Mouse (Mus musculus) limb, embryonic 14.5 days (tissue): ENCODE results near the gene Plcl2. TPM values are rescaled to one million over a fixed set of nuclear protein-coding genes. Genes with fewer than 3 reads are reported as not detected.

ENCODE experiments used
- ATAC-seq: fragments of 200-750 bp; cut with Nextera tagmentation; 2 replicates; pipeline ENCODE4 v1.8.0; 2017; ENCODE audit warnings: low read depth, moderate number of reproducible peaks, moderate TSS enrichment; ENCODE audit not compliant: low FRiP score
- DNase-seq: peaks from one replicate; pipeline ENCODE4 v3.0.0-alpha.2; 2015; ENCODE audit warnings: low spot score
- H3K27ac ChIP-seq: fragments of 300-500 bp; sonication (generic); replicated peaks from 2 replicates; pipeline ENCODE4 v1.5.1; 2014; ENCODE audit warnings: low read depth, mild to moderate bottlenecking, low read length, moderate library complexity, mixed read lengths
- H3K27me3 ChIP-seq: fragments of 300-500 bp; sonication (generic); 2 replicates; pipeline ENCODE4 v1.6.1; 2014; ENCODE audit warnings: low read length, mixed read lengths; ENCODE audit not compliant: control insufficient read depth, insufficient read depth
- H3K36me3 ChIP-seq: fragments of 300-500 bp; sonication (generic); 2 replicates; pipeline ENCODE4 v1.6.1; 2014; ENCODE audit warnings: mild to moderate bottlenecking, low read length, moderate library complexity, mixed read lengths; ENCODE audit not compliant: control insufficient read depth, insufficient read depth
- H3K4me1 ChIP-seq: fragments of 300-500 bp; sonication (generic); 2 replicates; pipeline ENCODE4 v1.6.1; 2014; ENCODE audit warnings: antibody characterized with exemption, low read length, mixed read lengths; ENCODE audit not compliant: control insufficient read depth, insufficient read depth
- H3K4me2 ChIP-seq: fragments of 300-500 bp; sonication (generic); replicated peaks from 2 replicates; pipeline ENCODE4 v1.6.1; 2014; ENCODE audit warnings: low read depth, mild to moderate bottlenecking, low read length, moderate library complexity; ENCODE audit not compliant: severe bottlenecking
- H3K4me3 ChIP-seq: fragments of 300-500 bp; sonication (generic); replicated peaks from 2 replicates; pipeline ENCODE4 v1.5.1; 2014; ENCODE audit warnings: low read length
- H3K9ac ChIP-seq: fragments of 300-500 bp; sonication (generic); 2 replicates; pipeline ENCODE4 v1.6.1; 2014; ENCODE audit warnings: mild to moderate bottlenecking, low read depth, low read length, moderate library complexity; ENCODE audit not compliant: severe bottlenecking
- H3K9me3 ChIP-seq: fragments of 300-500 bp; sonication (generic); 2 replicates; pipeline ENCODE4 v1.6.1; 2016; ENCODE audit warnings: low read length; ENCODE audit not compliant: control insufficient read depth
- POLR2A ChIP-seq: fragments of 200-500 bp; IDR thresholded peaks from 2 replicates; pipeline ENCODE4 v1.8.0; 2012; ENCODE audit warnings: inconsistent platforms, mild to moderate bottlenecking, moderate library complexity, borderline replicate concordance; ENCODE audit not compliant: insufficient read depth, insufficient read length; ENCODE audit errors: extremely low read depth
- WGBS: fragments of 180-500 bp; shearing (Covaris S2); extraction: QIAGEN DNeasy Blood & Tissue Kit; methylation state at CpG from one replicate; pipeline ENCODE4 v1.1.7; 2014; 5-methylcytosine and 5-hydroxymethylcytosine counted together
- polyA plus RNA-seq, 2 experiments: library from polyadenylated mRNA; depleted of rRNA in 1 of 2; stranded (reverse) in 1 of 2; unstranded in 1 of 2; fragments of >200 nt; fragmentation: Nextera tagmentation in 1 of 2; extraction: Ambion mirVana in 1 of 2; gene quantifications; 2 replicates each; pipeline versions ENCODE4 v1.2.1 to v1.2.3; 2012 to 2014

Plcl2 gene
- polyA plus RNA-seq, 2 experiments: 4.9 to 6.7 TPM

GRCm38 (mm10) chr17:50609908-50610307 lies 100.7 kb downstream of the Plcl2 start:
- Histone ChIP-seq H3K9ac (no peak overlapping the region), H3K4me2 (no peak overlapping the region), H3K9me3 (peaks cover 4% of the 10 kb centered on the region; the same call in 1 of the 2 replicates), H3K4me3 (no peak overlapping the region), H3K27me3 (no peaks in the 10 kb centered on the region), H3K27ac (no peak overlapping the region), H3K4me1 (no peaks in the 10 kb centered on the region), H3K36me3 (peaks cover 12% of the 10 kb centered on the region; the same call in 1 of the 2 replicates)
- DNase-seq: no peak
- 87% methylated on average over 4 of the region's 4 CpGs for WGBS
- no peak for ATAC-seq
- no peak for TF ChIP-seq POLR2A

DNA sequence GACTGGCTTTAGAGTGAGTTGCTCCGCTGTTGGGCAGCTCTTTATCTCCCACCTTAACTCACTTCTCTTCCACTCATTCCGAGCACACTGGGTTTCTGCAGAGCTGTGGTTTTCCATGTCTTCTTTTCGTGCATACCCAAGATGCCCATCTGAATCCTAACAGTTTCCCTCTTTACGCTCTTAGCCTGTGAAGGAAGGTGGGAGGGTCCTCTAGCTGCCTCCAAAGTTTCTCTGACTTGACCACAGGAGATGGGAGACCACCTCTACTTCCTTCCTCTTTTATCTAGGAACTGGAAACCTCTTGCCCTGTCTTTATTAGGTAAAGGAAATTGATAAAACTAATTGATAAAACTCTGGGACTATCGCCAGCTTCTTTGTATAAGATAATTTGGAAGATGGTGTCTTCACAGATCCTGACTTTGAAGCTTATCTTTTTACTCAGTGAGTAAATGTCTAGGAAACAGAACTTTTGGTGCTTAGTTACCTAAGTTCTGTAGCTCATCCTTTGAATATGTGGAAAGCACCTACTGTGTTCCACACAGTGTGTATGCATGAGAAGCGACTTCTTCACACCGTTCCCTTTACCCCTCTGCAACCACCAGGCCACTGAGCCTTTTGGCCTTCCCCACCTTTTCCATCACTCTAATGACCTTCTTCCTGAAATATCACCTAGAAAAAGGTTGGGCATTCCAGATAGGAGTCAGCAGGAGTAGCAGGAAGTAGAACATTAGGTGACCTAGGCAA lies 111.8 kb downstream of the Plcl2 start:
- DNase-seq (no peak), ATAC-seq (no peak)
- Histone ChIP-seq H3K9me3 (no peaks in the 10 kb centered on the region), H3K4me1 (no peaks in the 10 kb centered on the region), H3K4me2 (no peak overlapping the region), H3K27ac (no peak overlapping the region), H3K9ac (no peak overlapping the region), H3K27me3 (no peaks in the 10 kb centered on the region), H3K4me3 (no peak overlapping the region), H3K36me3 (no peaks in the 10 kb centered on the region)
- no peak for TF ChIP-seq POLR2A
- 92% methylated on average over 7 of the region's 7 CpGs for WGBS

- 71% methylated on average over 3 of the region's 3 CpGs for WGBS
- H3K9ac ChIP-seq: no peak overlapping the region
- TF ChIP-seq POLR2A: no peak
- H3K4me2 ChIP-seq: no peak overlapping the region
- DNase-seq: no peak
- H3K27ac ChIP-seq: no peak overlapping the region
- no peak overlapping the region for H3K4me3 ChIP-seq
- no peak for ATAC-seq
- H3K27me3 ChIP-seq: no peaks in the 10 kb centered on the region
- H3K36me3 ChIP-seq: no peaks in the 10 kb centered on the region
- no peaks in the 10 kb centered on the region for H3K4me1 ChIP-seq
- H3K9me3 ChIP-seq: no peaks in the 10 kb centered on the region
These were observed 112.8 kb downstream of the Plcl2 start for GRCm38 (mm10) chr17:50621996-50622395.

DNA sequence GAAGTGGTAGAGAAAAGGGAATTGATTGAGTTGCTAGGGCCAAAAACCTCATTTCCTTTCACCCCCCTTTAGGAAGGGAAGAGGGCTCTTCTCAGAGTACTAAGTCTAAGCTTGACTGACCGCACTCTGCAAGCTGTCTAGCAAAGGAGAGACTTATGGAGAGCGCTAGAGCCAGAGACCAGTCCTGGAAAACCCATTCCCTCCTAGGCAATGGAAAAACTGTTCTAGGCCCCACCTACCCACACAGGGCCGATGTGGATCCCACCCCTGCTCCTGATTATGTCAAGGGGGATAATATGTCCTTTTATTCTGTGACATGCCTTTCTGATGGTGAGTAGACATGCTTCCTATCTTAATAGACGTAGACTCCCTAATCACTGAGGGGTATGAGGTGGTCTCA lies 116.4 kb downstream of the Plcl2 start:
- ATAC-seq: no peak
- no peaks in the 10 kb centered on the region for H3K4me1 ChIP-seq
- no peaks in the 10 kb centered on the region for H3K27me3 ChIP-seq
- H3K4me2 ChIP-seq: no peak overlapping the region
- H3K9ac ChIP-seq: no peak overlapping the region
- H3K4me3 ChIP-seq: no peak overlapping the region
- no peaks in the 10 kb centered on the region for H3K36me3 ChIP-seq
- DNase-seq: no peak
- 83% methylated on average over 4 of the region's 4 CpGs for WGBS
- H3K27ac ChIP-seq: no peak overlapping the region
- no peaks in the 10 kb centered on the region for H3K9me3 ChIP-seq
- TF ChIP-seq POLR2A: no peak

DNA sequence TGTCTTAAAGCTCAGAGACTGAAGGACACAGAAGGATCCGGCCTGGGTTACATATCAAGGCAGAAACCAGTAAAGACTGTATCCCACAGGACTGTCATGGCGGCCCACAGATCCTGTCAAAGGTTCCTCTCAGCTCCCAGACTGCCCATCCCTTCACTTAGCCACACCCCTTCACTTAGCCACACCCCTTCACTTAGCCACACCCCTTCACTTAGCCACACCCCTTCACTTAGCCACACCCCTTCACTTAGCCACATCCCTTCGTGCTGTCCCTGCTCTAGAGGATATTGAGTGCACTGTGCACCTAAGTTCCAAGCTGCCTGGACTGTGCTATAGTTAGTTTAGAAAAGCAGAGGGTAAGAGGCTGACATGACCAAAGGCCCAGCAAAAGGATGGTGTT lies 118.5 kb downstream of the Plcl2 start:
- Histone ChIP-seq H3K9me3 (no peaks in the 10 kb centered on the region), H3K9ac (no peak overlapping the region), H3K4me2 (no peak overlapping the region), H3K27me3 (no peaks in the 10 kb centered on the region), H3K27ac (no peak overlapping the region), H3K36me3 (no peaks in the 10 kb centered on the region), H3K4me1 (no peaks in the 10 kb centered on the region), H3K4me3 (no peak overlapping the region)
- DNase-seq: no peak
- WGBS: 98% methylated on average over 3 of the region's 3 CpGs
- no peak for TF ChIP-seq POLR2A
- ATAC-seq: no peak
